Mouse (Mus musculus) heart, embryonic 12.5 days (tissue): ENCODE measurements at regions not wholly inside any gene's neighbourhood (a gene's known extent, or its start where the extent isn't known, plus 50 kb on each side); places are given as distances from the start of the nearest gene placed in this dataset.

Source experiments
- ATAC-seq: fragments of 200-750 bp; cut with Nextera tagmentation; 2 replicates; pipeline ENCODE4 v1.8.0; 2017; ENCODE audit warnings: moderate TSS enrichment, moderate library complexity; ENCODE audit not compliant: insufficient number of reproducible peaks, low FRiP score
- H3K27ac ChIP-seq: fragments of 300-500 bp; sonication (generic); 2 replicates; pipeline ENCODE4 v1.5.1; 2016; ENCODE audit warnings: mild to moderate bottlenecking, moderate library complexity; ENCODE audit not compliant: poor library complexity, severe bottlenecking
- H3K27me3 ChIP-seq: fragments of 300-500 bp; sonication (generic); replicated peaks from 2 replicates; pipeline ENCODE4 v1.6.1; 2016; ENCODE audit warnings: mild to moderate bottlenecking, moderate library complexity
- H3K36me3 ChIP-seq: fragments of 300-500 bp; sonication (generic); 2 replicates; pipeline ENCODE4 v1.6.1; 2016; ENCODE audit warnings: mild to moderate bottlenecking, moderate library complexity
- H3K4me1 ChIP-seq: fragments of 300-500 bp; sonication (generic); replicated peaks from 2 replicates; pipeline ENCODE4 v1.6.1; 2016; ENCODE audit warnings: mild to moderate bottlenecking
- H3K4me2 ChIP-seq: fragments of 300-500 bp; sonication (generic); 2 replicates; pipeline ENCODE4 v1.6.1; 2016; ENCODE audit warnings: mild to moderate bottlenecking, moderate library complexity
- H3K4me3 ChIP-seq: fragments of 300-500 bp; sonication (generic); 2 replicates; pipeline ENCODE4 v1.5.1; 2016; ENCODE audit warnings: mild to moderate bottlenecking
- H3K9ac ChIP-seq: fragments of 300-500 bp; sonication (generic); 2 replicates; pipeline ENCODE4 v1.6.1; 2016; ENCODE audit warnings: mild to moderate bottlenecking, moderate library complexity
- H3K9me3 ChIP-seq: fragments of 300-500 bp; sonication (generic); replicated peaks from 2 replicates; pipeline ENCODE4 v1.6.1; 2016; ENCODE audit warnings: mild to moderate bottlenecking, moderate library complexity
- WGBS: fragments of 180-500 bp; shearing (Covaris S2); methylation state at CpG from one replicate; pipeline ENCODE4 v1.1.7; 2016; 5-methylcytosine and 5-hydroxymethylcytosine counted together

- H3K27ac ChIP-seq: no peak overlapping the region
- no peak overlapping the region for H3K9ac ChIP-seq
- no peak overlapping the region for H3K4me3 ChIP-seq
- no peak for ATAC-seq
- H3K4me2 ChIP-seq: no peak overlapping the region
- H3K9me3 ChIP-seq: peaks cover 8% of the 10 kb centered on the region
- H3K27me3 ChIP-seq: no peaks in the 10 kb centered on the region
- no peaks in the 10 kb centered on the region for H3K36me3 ChIP-seq
- H3K4me1 ChIP-seq: peaks cover 6% of the 10 kb centered on the region; the same call in 1 of the 2 replicates
Measured at GRCm38 (mm10) chr9:57325962-57326361, 63.5 kb upstream of the 1700017B05Rik start.

GRCm38 (mm10) chr9:57319009-57319408 is 56.6 kb upstream of the 1700017B05Rik start:
- WGBS: 76% methylated on average over 2 of the region's 2 CpGs
- no peak for ATAC-seq
- Histone ChIP-seq H3K27ac (no peak overlapping the region), H3K9me3 (peaks cover 4% of the 10 kb centered on the region; the same call in 1 of the 2 replicates), H3K9ac (no peak overlapping the region), H3K36me3 (no peaks in the 10 kb centered on the region), H3K4me1 (peaks cover 16% of the 10 kb centered on the region), H3K27me3 (no peaks in the 10 kb centered on the region), H3K4me2 (no peak overlapping the region), H3K4me3 (no peak overlapping the region)

DNA sequence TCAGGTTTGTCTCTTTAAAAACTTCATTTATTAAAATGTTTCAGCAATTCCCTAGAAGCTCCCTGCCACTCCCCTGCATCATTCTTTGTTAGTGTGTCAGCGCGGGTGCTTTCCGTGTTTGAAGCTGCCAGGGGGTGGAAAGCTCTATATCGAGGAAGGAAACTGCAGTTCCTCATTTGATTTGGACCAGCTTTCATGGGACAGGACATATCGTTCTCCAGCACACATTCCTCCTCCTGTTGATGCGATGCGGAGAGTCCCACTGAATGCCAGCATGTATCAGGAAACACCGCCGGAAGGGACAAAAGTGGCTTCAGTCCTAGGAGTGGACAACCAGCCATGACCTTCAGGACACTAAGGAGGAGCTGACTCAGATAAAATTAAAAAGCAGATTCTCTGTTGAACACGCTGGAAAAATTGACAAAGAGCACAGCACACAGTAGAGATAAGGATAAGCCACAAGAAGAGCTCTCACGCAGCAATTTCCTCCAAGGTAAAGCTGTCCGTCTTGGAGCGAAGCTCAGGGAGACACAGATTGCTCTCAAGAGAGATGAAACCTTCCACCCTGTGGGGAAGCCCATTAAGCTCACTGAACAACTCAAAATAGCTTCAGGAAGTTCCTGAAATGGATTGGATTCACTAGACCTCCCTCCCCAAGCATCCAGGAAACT is 55.3 kb upstream of the 1700017B05Rik start:
- peaks cover 16% of the 10 kb centered on the region for H3K4me1 ChIP-seq
- no peak overlapping the region; the same call in 1 of the 2 replicates for H3K27ac ChIP-seq
- H3K4me2 ChIP-seq: peak overlapping the region; percentile 24
- WGBS: 49% methylated on average over 13 of the region's 13 CpGs
- H3K4me3 ChIP-seq: no peak overlapping the region
- no peaks in the 10 kb centered on the region for H3K27me3 ChIP-seq
- H3K9me3 ChIP-seq: peaks cover 4% of the 10 kb centered on the region; the same call in 1 of the 2 replicates
- H3K9ac ChIP-seq: no peak overlapping the region
- ATAC-seq: peak; percentile 61; the same call in 1 of the 2 replicates
- H3K36me3 ChIP-seq: no peaks in the 10 kb centered on the region

GRCm38 (mm10) chr9:57315032-57315660 is 52.7 kb upstream of the 1700017B05Rik start:
- no peak overlapping the region for H3K4me3 ChIP-seq
- no peak overlapping the region for H3K9ac ChIP-seq
- 72% methylated on average over 7 of the region's 7 CpGs for WGBS
- no peak overlapping the region for H3K4me2 ChIP-seq
- ATAC-seq: no peak
- H3K9me3 ChIP-seq: peaks cover 4% of the 10 kb centered on the region; the same call in 1 of the 2 replicates
- H3K27ac ChIP-seq: no peak overlapping the region
- peaks cover 16% of the 10 kb centered on the region for H3K4me1 ChIP-seq
- H3K36me3 ChIP-seq: no peaks in the 10 kb centered on the region
- no peaks in the 10 kb centered on the region for H3K27me3 ChIP-seq

GRCm38 (mm10) chr9:57313876-57314275 is 51.5 kb upstream of the 1700017B05Rik start:
- no peak overlapping the region for H3K9ac ChIP-seq
- H3K4me1 ChIP-seq: peaks cover 16% of the 10 kb centered on the region
- WGBS: 71% methylated on average over 5 of the region's 5 CpGs
- H3K9me3 ChIP-seq: peaks cover 4% of the 10 kb centered on the region; the same call in 1 of the 2 replicates
- no peaks in the 10 kb centered on the region for H3K36me3 ChIP-seq
- no peak overlapping the region for H3K4me2 ChIP-seq
- no peak for ATAC-seq
- H3K4me3 ChIP-seq: no peak overlapping the region
- no peak overlapping the region for H3K27ac ChIP-seq
- no peaks in the 10 kb centered on the region for H3K27me3 ChIP-seq

GRCm38 (mm10) chr9:57312521-57312920 is 50.1 kb upstream of the 1700017B05Rik start:
- whole genome bisulfite sequencing: 92% methylated on average over 3 of the region's 3 CpGs
- H3K27me3 ChIP-seq: no peaks in the 10 kb centered on the region
- no peaks in the 10 kb centered on the region for H3K9me3 ChIP-seq
- ATAC-seq: no peak
- no peak overlapping the region for H3K4me3 ChIP-seq
- H3K4me2 ChIP-seq: no peak overlapping the region
- peaks cover 10% of the 10 kb centered on the region for H3K4me1 ChIP-seq
- no peak overlapping the region for H3K9ac ChIP-seq
- H3K27ac ChIP-seq: no peak overlapping the region
- H3K36me3 ChIP-seq: no peaks in the 10 kb centered on the region
